Mouse (Mus musculus) cerebellum, postnatal 10 days (tissue): ENCODE results near the gene Micu1.

Experiments used
- DNase-seq, 2 experiments: peaks; one replicate each; pipeline ENCODE4 v3.0.0; 2021; ENCODE audit warnings: mixed read lengths in 2 of 2

The Micu1 gene

DNA sequence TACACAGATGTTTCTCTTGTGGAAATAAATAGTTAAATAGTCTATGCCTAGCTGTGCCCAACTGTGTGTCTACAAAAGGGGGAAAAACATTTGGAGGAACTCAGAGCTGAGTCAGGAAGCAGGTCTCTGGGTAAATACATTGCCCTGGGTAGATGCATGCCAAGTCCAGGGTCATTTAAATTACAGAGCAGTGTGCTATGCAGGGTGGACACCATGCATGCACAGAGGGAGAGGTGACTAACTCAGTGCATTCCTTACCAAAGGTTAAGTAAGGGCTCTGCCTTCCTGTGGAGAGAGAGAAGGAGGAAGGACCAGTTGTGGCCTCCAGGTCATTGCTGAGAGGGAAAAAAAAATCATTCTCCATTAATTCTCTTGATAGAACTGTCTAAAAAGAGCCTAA lies 22.4 kb downstream of the Micu1 start:
- DNase-seq, result no peak

DNA sequence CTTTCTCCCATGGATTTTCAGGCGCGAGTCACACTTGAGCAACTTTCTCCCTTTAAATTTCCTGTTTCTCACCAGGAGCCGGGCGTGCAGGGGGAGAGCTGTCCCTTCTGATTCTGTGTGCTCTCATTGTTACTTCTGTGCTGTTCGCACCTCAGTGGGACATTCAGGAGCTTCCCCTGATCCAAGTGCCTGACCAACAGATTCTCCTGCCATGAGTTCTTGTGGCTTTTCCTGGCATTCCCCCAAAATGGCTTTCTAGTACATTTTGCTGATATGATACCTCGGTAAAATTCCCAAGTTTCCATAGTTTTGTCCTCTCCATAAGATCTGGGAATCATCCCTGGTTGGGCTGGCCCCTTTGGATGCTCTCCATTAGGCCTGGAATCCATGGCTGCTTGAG lies 25.0 kb downstream of the Micu1 start:
- DNase-seq, result peak in 1 of 2 experiments; percentile 41

DNA sequence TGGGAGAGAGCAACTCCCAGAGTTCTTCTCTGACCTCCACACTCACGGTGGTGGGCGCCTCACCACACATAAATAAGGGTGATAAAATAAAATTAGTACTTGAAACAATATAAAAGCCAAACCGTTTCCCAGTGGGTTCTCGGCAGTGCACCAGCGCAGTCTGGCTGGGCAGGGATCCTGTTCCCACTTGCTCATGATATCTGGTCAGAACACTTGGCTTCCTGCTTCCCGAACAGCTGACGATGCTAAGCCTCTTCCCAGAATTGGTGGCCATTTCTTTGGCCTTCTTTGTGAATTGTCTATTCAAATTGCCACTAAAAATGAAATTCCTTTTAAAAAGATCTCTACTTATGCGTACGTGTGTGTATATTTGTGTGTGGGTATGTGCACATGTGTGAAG lies 27.0 kb downstream of the Micu1 start:
- peak in 1 of 2 experiments; percentile 27 for DNase-seq

DNA sequence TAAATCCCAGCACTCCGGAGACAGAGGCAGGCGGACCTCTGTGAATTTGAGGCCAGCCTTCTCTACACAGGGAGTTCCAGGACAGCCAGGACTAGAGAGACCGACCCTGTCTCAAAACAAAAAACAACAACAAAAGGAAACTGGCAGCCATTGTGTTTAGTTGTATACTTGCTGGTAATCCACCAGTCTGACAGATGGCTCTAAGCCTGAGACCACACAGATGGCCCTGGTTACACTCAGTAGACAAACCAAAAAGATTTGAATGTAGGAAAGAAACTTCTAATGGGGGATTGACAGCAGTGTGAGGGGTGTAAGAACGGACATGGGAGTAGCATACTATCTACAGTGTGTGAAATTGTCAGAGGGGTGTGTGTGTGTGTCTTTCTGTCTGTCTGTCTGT lies 27.6 kb downstream of the Micu1 start:
- peak; percentile 57 to 58 for DNase-seq

DNA sequence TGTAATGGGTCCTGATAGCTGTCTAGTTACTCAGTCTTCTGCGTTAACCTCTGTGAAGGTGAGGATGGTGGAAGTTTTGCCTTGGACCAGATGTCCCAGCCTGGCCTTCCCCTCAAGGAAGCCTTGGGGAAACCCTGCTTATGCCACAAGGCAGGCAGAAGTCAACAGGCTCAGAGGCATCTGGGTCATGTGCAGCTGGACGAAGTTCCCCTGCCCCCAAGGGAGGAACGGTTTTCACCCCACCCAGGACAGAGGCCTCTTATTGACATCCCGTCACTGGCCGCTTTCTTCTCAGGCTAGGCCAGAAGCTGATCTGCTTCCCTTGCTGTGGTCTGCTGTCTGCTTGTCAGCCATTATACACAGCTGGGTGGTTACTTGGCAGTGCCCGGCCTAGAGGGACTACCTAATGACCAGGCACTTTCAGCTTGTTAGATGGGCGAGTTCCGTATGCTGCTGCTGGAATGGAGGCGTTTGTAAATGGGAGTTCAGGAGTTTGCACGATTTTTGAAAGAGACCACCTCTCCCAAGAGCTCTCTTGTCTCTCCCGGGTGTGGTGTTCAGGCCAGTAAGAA lies 33.8 kb downstream of the Micu1 start:
- peak; percentile 60 to 71 for DNase-seq

DNA sequence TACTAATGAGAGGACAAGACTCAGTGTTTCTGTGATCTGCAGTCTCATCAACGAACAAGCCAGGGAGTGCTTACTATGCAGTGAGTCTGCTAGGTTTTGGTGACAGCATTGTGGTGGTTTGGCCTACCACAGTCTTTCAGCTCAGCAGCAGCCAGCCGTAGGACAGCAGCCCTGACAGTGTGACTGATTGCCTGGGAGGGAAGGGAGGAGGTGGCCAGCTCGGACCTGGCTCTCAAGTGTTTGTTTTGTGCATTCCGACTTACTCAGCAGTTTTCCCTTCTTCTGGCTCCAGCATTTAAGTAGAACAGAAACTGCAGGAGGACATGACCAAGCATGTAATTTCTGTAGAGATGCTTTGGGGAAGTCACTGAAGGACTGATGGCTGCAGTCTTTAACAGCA lies 39.2 kb downstream of the Micu1 start:
- DNase-seq, result no peak

DNA sequence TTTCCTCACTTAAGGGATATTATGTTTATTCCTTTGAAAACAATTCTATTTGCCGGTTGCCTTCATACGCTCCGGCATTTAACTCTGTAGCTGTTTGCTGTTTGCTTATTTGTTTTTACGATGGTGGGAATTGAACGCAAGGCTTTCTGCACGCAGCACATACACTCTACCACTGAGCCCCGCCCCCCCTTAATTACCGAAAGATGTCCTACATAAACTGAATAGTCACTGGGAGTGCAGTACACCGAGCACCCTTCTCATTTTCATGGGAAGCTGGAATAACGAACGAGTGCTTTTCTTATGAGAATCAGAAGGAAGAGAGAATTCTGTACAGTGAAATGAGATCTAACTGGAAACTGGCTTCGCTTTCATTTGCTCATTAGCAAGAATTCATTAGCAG lies 41.1 kb downstream of the Micu1 start:
- DNase-seq, result no peak

DNA sequence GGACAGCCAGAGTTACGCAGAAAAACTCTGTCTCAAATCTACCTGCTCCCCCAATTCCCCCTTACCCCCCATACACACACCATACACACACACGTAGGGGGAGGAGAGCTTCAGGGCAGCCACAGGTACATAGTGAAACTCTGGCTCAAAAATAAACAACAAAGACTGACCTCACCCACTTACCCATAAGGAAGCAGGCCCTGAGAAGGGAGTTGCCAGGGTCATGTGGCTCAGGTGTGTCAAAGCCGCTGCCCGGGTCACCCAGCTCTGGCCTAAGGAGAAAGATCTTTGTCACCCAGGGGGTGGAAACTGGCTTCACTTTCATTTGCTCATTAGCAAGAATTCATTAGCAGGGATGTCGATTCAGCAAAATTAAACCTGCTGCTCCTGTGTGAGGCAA lies 41.7 kb downstream of the Micu1 start:
- DNase-seq, result no peak

DNA sequence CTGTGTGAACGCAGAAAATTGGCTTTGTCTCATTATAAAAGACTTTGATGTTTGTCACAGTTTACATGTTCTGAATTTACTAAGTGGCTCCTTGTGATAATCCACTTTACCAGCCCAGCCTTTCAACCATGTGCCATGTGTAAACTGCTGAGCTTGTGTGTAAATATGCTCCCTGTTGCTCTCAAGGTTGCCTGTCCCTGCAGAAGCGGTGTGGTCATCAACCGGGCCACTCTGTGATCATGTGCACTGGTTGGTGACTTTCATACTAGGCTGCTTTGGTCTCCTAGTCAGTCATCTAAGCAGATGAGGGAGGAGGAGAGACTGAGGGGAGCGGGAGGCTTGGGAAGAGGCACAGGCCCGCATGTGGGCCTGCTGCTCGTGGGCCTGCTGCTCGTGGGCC lies 45.1 kb downstream of the Micu1 start:
- DNase-seq, result no peak

DNA sequence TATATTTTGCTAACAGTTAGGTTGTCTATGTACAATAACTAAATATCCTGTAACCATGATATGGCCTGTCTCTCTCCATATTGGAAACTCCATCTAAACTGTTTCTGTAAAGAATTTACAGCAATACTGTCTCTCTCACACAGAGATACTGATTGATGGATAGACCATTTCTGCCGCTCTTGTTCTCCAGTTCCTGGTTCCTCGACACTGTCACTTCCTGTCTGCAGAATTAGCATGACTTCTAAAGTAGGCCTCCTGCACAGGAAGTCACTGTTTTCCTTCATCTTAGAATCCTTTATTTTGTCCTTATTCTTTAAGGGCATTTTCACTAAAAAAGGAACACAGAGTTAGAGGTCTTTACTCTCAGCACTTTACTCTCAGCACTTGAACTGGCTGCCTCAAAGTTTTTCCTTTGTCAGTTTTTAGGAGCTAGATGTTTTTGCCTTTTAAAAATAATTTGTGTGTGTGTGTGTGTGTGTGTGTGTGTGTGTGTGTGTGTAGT lies 46.5 kb downstream of the Micu1 start:
- no peak for DNase-seq

DNA sequence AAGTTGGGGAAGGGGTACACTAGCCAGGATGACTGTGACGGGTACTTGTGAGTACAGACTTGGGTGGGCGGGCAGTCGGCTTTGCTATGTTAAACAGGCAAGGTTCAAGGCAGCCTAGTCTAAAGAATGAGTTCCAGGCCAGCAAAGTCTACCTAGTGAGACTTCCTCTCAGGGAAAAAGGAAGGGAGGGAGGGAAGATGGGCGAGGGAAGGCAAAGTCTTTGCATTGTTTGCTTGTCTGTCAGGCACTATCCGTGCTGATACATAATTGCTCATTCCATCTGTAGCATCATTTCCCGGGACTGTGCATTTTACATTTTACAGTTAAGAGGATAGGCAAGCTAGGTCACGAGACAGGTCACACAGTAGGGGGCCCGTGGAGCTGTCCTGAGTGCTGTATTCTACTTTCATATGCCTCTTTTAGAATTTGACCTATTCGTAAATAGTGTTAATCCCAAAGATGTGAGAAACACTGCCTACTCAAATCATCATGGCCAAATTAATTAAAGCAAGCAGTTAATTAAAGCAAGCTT lies 51.3 kb downstream of the Micu1 start:
- no peak for DNase-seq

DNA sequence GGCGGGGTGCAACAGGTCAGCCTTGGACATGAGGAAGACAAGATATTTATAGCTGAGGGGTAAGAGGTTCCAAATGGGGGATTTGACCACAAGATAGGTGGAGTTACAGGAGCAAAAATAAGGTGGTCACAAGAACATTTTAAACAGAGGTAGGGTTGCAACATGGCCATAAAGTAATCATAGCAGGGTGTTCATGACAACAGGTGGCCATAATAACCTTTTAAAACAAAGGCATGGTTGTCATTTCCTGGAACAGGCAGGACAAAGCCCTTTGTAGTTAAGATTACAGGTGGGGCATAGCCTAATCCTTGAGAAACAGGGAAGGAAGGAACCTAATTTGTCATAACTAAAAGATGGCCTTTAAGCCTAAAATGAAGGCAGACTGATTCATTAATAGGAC lies 51.8 kb downstream of the Micu1 start:
- no peak for DNase-seq

DNA sequence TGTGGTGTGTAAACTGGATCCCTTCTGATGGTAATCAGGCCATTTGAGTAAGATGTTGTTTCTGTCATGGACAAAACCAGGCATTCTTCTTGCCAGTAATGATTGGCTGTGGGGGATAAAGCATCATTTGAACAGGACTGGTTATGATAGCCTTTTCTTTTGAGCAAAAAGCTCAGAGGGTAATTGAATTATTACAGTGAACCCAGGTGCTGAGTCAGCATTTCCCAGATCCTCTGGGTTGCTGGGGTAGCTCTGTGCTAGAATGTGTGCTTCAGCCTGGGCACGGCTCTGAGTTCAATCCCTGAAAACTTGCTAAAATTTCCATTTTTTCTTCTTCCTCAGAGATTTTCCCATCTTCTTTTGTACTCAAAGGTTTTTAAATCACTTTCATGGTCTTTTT lies 52.6 kb downstream of the Micu1 start:
- no peak for DNase-seq

DNA sequence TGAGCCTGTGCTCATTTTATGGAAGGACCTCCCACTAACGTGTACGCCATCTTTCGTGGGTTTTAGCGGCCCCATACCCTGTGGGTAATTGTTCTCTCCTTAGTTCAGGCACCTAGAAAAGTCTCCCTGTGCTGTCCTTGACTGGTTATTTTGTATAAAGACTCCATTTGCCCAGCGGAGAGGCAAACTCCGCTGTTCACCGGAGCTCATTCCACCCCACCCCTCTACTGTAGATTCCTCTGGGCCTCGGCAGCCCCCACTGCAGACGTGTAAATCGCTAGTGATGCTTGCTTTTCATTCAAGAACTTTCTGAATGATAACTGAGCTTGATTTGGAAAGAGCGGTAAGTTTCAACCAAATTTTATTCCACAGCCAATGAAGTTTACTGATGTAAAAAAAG lies 53.4 kb downstream of the Micu1 start:
- DNase-seq, result no peak

DNA sequence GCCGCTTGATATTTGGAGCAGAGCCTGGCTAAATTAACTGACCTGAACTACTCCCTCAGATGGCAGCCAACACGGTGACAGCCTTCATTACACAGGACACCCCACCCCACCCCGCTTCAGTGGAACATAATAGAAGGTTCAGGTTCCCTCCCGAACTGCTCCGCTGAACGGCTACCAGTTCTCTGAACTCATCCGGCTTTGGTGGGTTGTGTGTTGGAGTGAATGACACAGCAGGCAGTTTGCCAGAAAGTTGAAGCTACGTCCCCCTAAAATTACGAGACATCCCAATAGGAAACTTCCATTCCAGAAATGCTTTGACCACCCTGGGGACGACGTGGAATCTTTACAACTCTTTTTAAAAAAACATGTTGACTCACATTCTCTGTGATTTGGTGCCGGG lies 53.8 kb downstream of the Micu1 start:
- DNase-seq, result no peak

DNA sequence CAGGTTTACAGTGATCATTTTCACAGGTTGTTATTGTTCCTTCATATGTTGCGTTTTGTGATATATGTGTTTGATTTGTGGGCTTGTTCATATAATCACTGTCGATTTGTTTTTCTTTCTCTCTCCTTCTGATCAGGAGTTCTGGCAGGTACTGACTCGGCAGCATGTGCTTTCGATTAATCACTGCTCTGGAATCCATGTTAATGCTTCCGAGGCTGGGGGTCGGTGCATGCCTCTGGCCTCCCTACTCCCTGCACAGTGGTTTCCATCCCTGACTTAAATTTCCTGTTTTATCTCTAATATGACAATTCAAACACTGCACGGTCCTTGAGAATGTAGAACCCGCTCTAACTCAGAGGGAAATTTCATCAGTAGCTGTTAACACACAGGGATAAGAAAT lies 54.3 kb downstream of the Micu1 start:
- DNase-seq, result no peak

DNA sequence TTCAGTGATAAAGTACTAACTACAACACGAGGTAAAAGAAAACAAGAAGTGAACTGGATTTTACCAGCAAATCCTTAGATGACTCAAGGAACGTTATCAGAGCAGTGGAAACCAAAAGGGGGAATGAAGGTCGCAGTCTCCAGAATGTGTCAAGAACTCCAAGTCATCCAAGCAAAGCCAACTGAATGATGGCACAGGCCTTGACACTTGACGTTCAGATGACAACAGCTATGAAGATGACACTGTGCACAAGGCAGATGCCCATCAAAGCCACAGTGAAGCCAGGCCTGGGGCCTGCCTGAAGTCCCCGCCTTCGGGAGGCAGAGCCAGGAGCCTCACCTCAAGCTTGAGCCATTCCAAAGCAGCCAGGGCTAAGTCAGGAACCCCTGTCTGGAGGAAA lies 62.5 kb downstream of the Micu1 start:
- DNase-seq, result no peak

DNA sequence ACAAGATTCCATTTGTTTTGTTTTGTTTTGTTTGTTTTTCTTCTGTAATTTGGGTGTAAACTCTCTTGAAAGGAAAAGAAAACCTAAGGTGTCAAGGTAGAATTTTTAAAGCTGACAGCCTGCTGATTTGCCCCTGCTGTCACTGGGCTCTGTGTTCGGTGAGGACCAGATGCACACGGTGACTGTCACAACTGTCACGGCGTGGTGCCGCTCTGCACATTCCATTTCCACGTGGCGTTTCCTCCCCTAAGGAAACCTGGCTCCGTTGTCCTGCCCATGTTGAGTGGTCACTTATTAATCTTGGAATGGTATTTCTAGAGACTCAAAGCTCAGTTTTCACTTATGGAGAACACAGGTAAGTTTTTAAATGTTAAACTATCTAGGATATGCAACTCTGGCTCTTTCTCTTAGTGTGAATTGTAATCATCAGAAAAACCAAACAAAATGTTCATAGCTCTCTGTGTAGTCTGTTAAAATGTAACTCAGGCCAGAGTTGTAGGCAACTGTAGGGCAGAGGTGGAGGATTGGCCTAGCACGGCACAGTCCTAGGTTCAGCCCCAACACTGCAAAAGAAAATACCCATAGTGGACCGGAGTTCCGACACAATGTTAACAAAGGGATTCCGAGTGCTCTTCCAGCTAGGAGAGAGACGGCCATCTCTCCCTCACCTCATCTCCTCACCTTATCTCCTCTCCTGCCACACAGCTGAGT lies 66.2 kb downstream of the Micu1 start:
- no peak for DNase-seq

DNA sequence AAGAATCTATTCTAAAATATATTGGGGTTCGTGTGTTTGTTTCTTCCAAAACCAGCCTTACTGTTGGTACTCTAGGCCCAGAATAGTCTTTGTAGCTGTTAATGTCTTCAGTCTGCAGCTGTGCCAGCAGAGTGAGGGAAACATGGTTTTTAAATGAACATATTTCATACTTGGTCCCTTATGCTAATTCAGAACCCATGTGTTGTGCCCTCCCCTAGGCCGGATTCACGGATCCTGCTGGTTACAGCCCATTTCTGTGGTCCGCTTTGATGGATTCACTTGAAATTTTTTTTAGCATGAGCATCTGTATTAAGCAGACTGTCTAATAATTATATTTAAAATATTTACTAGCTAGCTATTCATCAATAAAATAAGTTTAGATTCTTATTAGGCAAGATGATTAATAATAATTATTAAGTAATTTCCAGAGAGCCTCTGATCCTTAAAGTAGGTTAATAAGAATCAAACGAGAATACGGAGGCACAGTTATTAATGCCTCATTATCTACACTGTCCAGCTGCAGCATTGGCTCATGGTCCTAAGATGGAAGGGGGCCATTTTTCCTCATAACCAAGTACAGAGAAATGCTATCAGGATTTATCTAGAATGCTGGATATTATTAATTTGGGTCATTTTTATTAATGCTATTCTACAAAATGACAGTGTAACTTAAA lies 69.2 kb downstream of the Micu1 start:
- no peak for DNase-seq

DNA sequence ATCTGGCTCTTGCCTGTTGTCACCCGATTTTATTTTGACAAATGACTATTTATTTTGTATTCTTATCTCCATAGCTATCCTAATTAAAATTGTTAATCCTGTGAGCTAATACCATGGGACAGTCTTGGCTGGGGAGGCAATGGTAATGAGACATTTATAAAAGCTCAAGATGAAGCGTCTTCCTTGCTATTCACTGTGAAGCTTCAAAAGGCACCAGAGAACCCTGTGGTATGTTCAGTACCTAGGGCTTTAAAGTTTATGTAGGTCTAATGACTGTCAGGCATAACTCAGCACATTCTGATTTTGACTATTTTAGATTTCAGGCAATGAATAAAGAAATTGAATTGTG lies 69.7 kb downstream of the Micu1 start:
- DNase-seq, result no peak

DNA sequence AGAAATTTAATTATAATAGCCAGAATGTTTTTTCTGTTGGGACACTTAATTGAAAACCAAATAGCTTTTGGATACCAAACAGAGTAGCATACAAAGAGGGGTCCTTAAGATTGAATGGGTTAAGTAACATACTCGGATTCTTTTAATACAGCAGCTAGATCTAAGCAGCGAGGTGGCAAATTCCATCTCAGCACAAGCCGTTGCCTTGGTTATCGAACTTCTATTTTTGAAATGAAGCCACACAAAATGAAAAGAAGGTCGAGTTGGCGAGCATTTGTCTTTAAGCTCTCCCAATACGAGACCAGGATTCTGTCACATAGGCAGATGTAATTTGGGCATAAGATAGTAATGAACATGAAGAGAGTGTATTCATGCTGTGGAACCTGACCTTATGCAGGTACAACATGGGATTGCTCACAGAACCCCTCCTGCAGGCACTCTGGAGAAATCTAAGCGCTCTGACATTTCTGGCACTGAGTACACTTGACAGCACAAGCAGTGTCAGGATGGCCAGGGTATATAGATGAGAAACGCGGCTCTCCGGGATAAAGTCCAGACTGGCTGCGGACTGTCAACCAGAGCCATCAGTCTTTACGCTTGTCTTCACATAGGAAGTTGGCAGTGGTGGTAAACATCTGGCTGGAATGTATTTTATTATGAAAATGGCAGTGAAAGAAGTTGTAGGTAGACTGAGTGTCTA lies 71.3 kb downstream of the Micu1 start:
- peak; percentile 41 to 44 for DNase-seq

DNA sequence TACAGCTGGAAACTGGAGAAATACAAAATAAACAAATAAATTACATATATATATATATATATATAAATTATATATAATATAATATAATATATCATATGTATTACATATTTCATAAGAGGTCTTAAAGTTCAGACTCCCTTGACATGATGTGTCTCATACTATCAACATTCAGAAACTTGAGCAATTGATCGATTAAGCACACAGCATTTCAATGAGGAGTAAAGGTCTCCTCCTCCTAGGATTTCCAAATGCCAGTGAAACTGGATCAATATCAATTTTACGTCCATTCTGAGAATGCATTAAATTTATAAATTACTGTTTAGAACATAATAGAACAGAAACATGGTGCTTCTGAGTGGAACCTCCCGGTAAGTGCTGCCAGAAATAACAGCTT lies 71.9 kb downstream of the Micu1 start:
- DNase-seq, result no peak

DNA sequence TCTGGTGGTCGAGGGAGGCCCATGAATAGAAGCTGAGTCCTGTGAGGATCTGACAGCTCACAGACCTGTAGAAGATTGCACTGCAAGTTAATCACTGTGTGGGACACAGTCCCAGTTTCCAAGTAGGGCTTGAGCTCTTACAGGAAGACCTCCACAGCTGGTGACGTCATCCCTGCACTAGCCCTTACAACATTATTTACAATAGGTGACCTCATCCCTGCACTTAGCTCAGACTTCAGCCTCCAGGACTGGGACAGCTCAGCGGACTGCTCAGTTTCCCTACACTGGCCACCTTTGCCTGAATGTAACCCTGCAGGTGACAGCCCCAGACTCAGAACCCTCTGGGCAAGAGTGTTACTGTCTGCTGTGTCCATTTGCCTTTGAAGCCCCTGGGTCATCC lies 75.0 kb downstream of the Micu1 start:
- no peak for DNase-seq
